Mouse (Mus musculus): ENCODE data around the gene Runx2. TPM values are rescaled to one million over a fixed set of nuclear protein-coding genes. Genes with fewer than 3 reads are reported as not detected.

Runx2 gene
- polyA plus RNA-seq, 1 experiment from 2014 or later, result 0.41 TPM

GRCm38 (mm10) chr17:44645146-44645545, 169.5 kb downstream of the Runx2 start:
- no peak overlapping the region for H3K27ac ChIP-seq (ENCODE audit: low read length)
- no peak overlapping the region for H3K4me3 ChIP-seq (replicated peaks; ENCODE audit: low read length)
- no peaks in the 10 kb centered on the region for H3K9me3 ChIP-seq (ENCODE audit: control insufficient read depth, low read length)
- no peaks in the 10 kb centered on the region for H3K4me1 ChIP-seq (replicated peaks; ENCODE audit: control insufficient read depth, insufficient read depth, low read length)
- no peak overlapping the region for H3K9ac ChIP-seq (replicated peaks; ENCODE audit: low read depth, low read length)
- no peak overlapping the region for H3K4me2 ChIP-seq (ENCODE audit: low read length)
- H3K36me3 ChIP-seq (ENCODE audit: control insufficient read depth, insufficient read depth), result no peaks in the 10 kb centered on the region
- H3K27me3 ChIP-seq (replicated peaks; ENCODE audit: control insufficient read depth, insufficient read depth, low read length), result no peaks in the 10 kb centered on the region
- WGBS, result 91% methylated on average over 8 of the region's 8 CpGs
- ATAC-seq, result no peak

GRCm38 (mm10) chr17:44643260-44643659, 171.3 kb downstream of the Runx2 start:
- no peak overlapping the region for H3K27ac ChIP-seq (ENCODE audit: low read length)
- H3K4me1 ChIP-seq (replicated peaks; ENCODE audit: control insufficient read depth, insufficient read depth, low read length), result no peaks in the 10 kb centered on the region
- H3K36me3 ChIP-seq (ENCODE audit: control insufficient read depth, insufficient read depth), result no peaks in the 10 kb centered on the region
- H3K9me3 ChIP-seq (ENCODE audit: control insufficient read depth, low read length), result no peaks in the 10 kb centered on the region
- no peak overlapping the region for H3K4me3 ChIP-seq (replicated peaks; ENCODE audit: low read length)
- H3K9ac ChIP-seq (replicated peaks; ENCODE audit: low read depth, low read length), result no peak overlapping the region
- ATAC-seq, result no peak
- H3K4me2 ChIP-seq (ENCODE audit: low read length), result no peak overlapping the region
- no peaks in the 10 kb centered on the region for H3K27me3 ChIP-seq (replicated peaks; ENCODE audit: control insufficient read depth, insufficient read depth, low read length)
- 89% methylated on average over 6 of the region's 6 CpGs for WGBS

- H3K9ac ChIP-seq (replicated peaks; ENCODE audit: low read depth, low read length), result no peak overlapping the region
- no peak overlapping the region for H3K27ac ChIP-seq (ENCODE audit: low read length)
- no peaks in the 10 kb centered on the region for H3K27me3 ChIP-seq (replicated peaks; ENCODE audit: control insufficient read depth, insufficient read depth, low read length)
- H3K4me2 ChIP-seq (ENCODE audit: low read length), result no peak overlapping the region
- H3K4me3 ChIP-seq (replicated peaks; ENCODE audit: low read length), result no peak overlapping the region
- no peaks in the 10 kb centered on the region for H3K4me1 ChIP-seq (replicated peaks; ENCODE audit: control insufficient read depth, insufficient read depth, low read length)
- H3K36me3 ChIP-seq (ENCODE audit: control insufficient read depth, insufficient read depth), result no peaks in the 10 kb centered on the region
- no peaks in the 10 kb centered on the region for H3K9me3 ChIP-seq (ENCODE audit: control insufficient read depth, low read length)
- WGBS, result 78% methylated on average over 4 of the region's 4 CpGs
- no peak for ATAC-seq
Observed at GRCm38 (mm10) chr17:44642126-44642525, 172.5 kb downstream of the Runx2 start.

- Histone ChIP-seq H3K4me1 (replicated peaks; ENCODE audit: control insufficient read depth, insufficient read depth, low read length) (no peaks in the 10 kb centered on the region), H3K27me3 (replicated peaks; ENCODE audit: control insufficient read depth, insufficient read depth, low read length) (no peaks in the 10 kb centered on the region), H3K9ac (replicated peaks; ENCODE audit: low read depth, low read length) (no peak overlapping the region), H3K4me3 (replicated peaks; ENCODE audit: low read length) (no peak overlapping the region), H3K4me2 (ENCODE audit: low read length) (no peak overlapping the region), H3K36me3 (ENCODE audit: control insufficient read depth, insufficient read depth) (no peaks in the 10 kb centered on the region), H3K9me3 (ENCODE audit: control insufficient read depth, low read length) (no peaks in the 10 kb centered on the region), H3K27ac (ENCODE audit: low read length) (no peak overlapping the region)
- WGBS, result 83% methylated on average over 3 of the region's 3 CpGs
- ATAC-seq, result no peak
Observed at GRCm38 (mm10) chr17:44640910-44641309, 173.7 kb downstream of the Runx2 start.

GRCm38 (mm10) chr17:44639446-44639845, 175.2 kb downstream of the Runx2 start:
- H3K9me3 ChIP-seq (ENCODE audit: control insufficient read depth, low read length), result no peaks in the 10 kb centered on the region
- H3K27ac ChIP-seq (ENCODE audit: low read length), result no peak overlapping the region
- no peak overlapping the region for H3K4me3 ChIP-seq (replicated peaks; ENCODE audit: low read length)
- no peaks in the 10 kb centered on the region for H3K27me3 ChIP-seq (replicated peaks; ENCODE audit: control insufficient read depth, insufficient read depth, low read length)
- no peak for ATAC-seq
- H3K4me1 ChIP-seq (replicated peaks; ENCODE audit: control insufficient read depth, insufficient read depth, low read length), result no peaks in the 10 kb centered on the region
- no peak overlapping the region for H3K9ac ChIP-seq (replicated peaks; ENCODE audit: low read depth, low read length)
- no peak overlapping the region for H3K4me2 ChIP-seq (ENCODE audit: low read length)
- H3K36me3 ChIP-seq (ENCODE audit: control insufficient read depth, insufficient read depth), result no peaks in the 10 kb centered on the region
- 96% methylated on average over 14 of the region's 14 CpGs for WGBS

- ATAC-seq, result peak; percentile 54; the same call in 1 of the 2 replicates
- no peaks in the 10 kb centered on the region for H3K36me3 ChIP-seq (ENCODE audit: control insufficient read depth, insufficient read depth)
- H3K4me2 ChIP-seq (ENCODE audit: low read length), result no peak overlapping the region
- no peaks in the 10 kb centered on the region for H3K27me3 ChIP-seq (replicated peaks; ENCODE audit: control insufficient read depth, insufficient read depth, low read length)
- H3K9ac ChIP-seq (replicated peaks; ENCODE audit: low read depth, low read length), result no peak overlapping the region
- H3K4me1 ChIP-seq (replicated peaks; ENCODE audit: control insufficient read depth, insufficient read depth, low read length), result no peaks in the 10 kb centered on the region
- no peaks in the 10 kb centered on the region for H3K9me3 ChIP-seq (ENCODE audit: control insufficient read depth, low read length)
- no peak overlapping the region for H3K4me3 ChIP-seq (replicated peaks; ENCODE audit: low read length)
- 54% methylated on average over 10 of the region's 10 CpGs for WGBS
- H3K27ac ChIP-seq (ENCODE audit: low read length), result no peak overlapping the region
Observed at GRCm38 (mm10) chr17:44637181-44637880, 177.3 kb downstream of the Runx2 start.

- H3K4me1 ChIP-seq (replicated peaks; ENCODE audit: control insufficient read depth, insufficient read depth, low read length), result 0 out of 2 replicates have a peak, but pooled peaks cover 4% of the 10 kb centered on the region
- no peak overlapping the region for H3K9ac ChIP-seq (replicated peaks; ENCODE audit: low read depth, low read length)
- no peak overlapping the region for H3K27ac ChIP-seq (ENCODE audit: low read length)
- H3K27me3 ChIP-seq (replicated peaks; ENCODE audit: control insufficient read depth, insufficient read depth, low read length), result no peaks in the 10 kb centered on the region
- no peaks in the 10 kb centered on the region for H3K9me3 ChIP-seq (ENCODE audit: control insufficient read depth, low read length)
- WGBS, result 68% methylated on average over 5 of the region's 5 CpGs
- no peaks in the 10 kb centered on the region for H3K36me3 ChIP-seq (ENCODE audit: control insufficient read depth, insufficient read depth)
- no peak overlapping the region for H3K4me2 ChIP-seq (ENCODE audit: low read length)
- ATAC-seq, result no peak
- H3K4me3 ChIP-seq (replicated peaks; ENCODE audit: low read length), result no peak overlapping the region
Observed at GRCm38 (mm10) chr17:44634486-44634885, 180.1 kb downstream of the Runx2 start.

GRCm38 (mm10) chr17:44633607-44634415, 180.8 kb downstream of the Runx2 start:
- H3K9ac ChIP-seq (replicated peaks; ENCODE audit: low read depth, low read length), result no peak overlapping the region
- WGBS, result 70% methylated on average over 14 of the region's 14 CpGs
- no peak overlapping the region for H3K4me3 ChIP-seq (replicated peaks; ENCODE audit: low read length)
- H3K4me2 ChIP-seq (ENCODE audit: low read length), result no peak overlapping the region
- H3K4me1 ChIP-seq (replicated peaks; ENCODE audit: control insufficient read depth, insufficient read depth, low read length), result 0 out of 2 replicates have a peak, but pooled peaks cover 4% of the 10 kb centered on the region
- H3K9me3 ChIP-seq (ENCODE audit: control insufficient read depth, low read length), result no peaks in the 10 kb centered on the region
- no peaks in the 10 kb centered on the region for H3K27me3 ChIP-seq (replicated peaks; ENCODE audit: control insufficient read depth, insufficient read depth, low read length)
- H3K36me3 ChIP-seq (ENCODE audit: control insufficient read depth, insufficient read depth), result no peaks in the 10 kb centered on the region
- no peak for ATAC-seq
- H3K27ac ChIP-seq (ENCODE audit: low read length), result no peak overlapping the region

- WGBS, result 89% methylated on average over 2 of the region's 2 CpGs
- H3K4me1 ChIP-seq (replicated peaks; ENCODE audit: control insufficient read depth, insufficient read depth, low read length), result 0 out of 2 replicates have a peak, but pooled peaks cover 4% of the 10 kb centered on the region
- H3K27ac ChIP-seq (ENCODE audit: low read length), result no peak overlapping the region
- no peak overlapping the region for H3K4me2 ChIP-seq (ENCODE audit: low read length)
- no peak overlapping the region for H3K9ac ChIP-seq (replicated peaks; ENCODE audit: low read depth, low read length)
- no peak overlapping the region for H3K4me3 ChIP-seq (replicated peaks; ENCODE audit: low read length)
- H3K27me3 ChIP-seq (replicated peaks; ENCODE audit: control insufficient read depth, insufficient read depth, low read length), result no peaks in the 10 kb centered on the region
- ATAC-seq, result no peak
- no peaks in the 10 kb centered on the region for H3K9me3 ChIP-seq (ENCODE audit: control insufficient read depth, low read length)
- H3K36me3 ChIP-seq (ENCODE audit: control insufficient read depth, insufficient read depth), result no peaks in the 10 kb centered on the region
Observed at GRCm38 (mm10) chr17:44632941-44633340, 181.7 kb downstream of the Runx2 start.
